Mouse (Mus musculus) cortical plate, adult 2 months (tissue): ENCODE results near the gene Sox6. TPM values are rescaled to one million over a fixed set of nuclear protein-coding genes. Genes with fewer than 3 reads are reported as not detected.

Source experiments
- H3K27ac ChIP-seq: fragments of 200-500 bp; 2 replicates; pipeline ENCODE4 v1.5.1; 2012; ENCODE audit warnings: low read length, control low read depth, inconsistent platforms; ENCODE audit not compliant: insufficient read depth
- H3K4me1 ChIP-seq: fragments of 200-500 bp; 2 replicates; pipeline ENCODE4 v1.6.1; 2011; ENCODE audit warnings: low read length; ENCODE audit not compliant: control insufficient read depth, insufficient read depth
- H3K4me3 ChIP-seq: fragments of 200-500 bp; 2 replicates; pipeline ENCODE4 v1.5.1; 2011; ENCODE audit warnings: mild to moderate bottlenecking, low read length, control low read depth; ENCODE audit not compliant: insufficient read depth
- CTCF ChIP-seq: fragments of 200-500 bp; IDR thresholded peaks from 2 replicates; pipeline ENCODE4 v1.5.1; 2011; ENCODE audit warnings: mild to moderate bottlenecking, control low read depth, low read length; ENCODE audit not compliant: insufficient read depth; ENCODE audit errors: extremely low read depth
- POLR2A ChIP-seq: fragments of 200-500 bp; IDR thresholded peaks from 2 replicates; pipeline ENCODE4 v1.6.1; 2011; ENCODE audit warnings: mild to moderate bottlenecking, low read length, control low read depth; ENCODE audit not compliant: insufficient read depth; ENCODE audit errors: extremely low read depth
- polyA plus RNA-seq: library from polyadenylated mRNA; depleted of rRNA; stranded (reverse); fragments of >200 nt; gene quantifications from 2 replicates; pipeline ENCODE4 v1.2.3, GENCODE M21; 2012

The Sox6 gene
- polyA plus RNA-seq, 1 experiment = 9.8 TPM

GRCm38 (mm10) chr7:115988109-115988779 is 50.4 kb downstream of the Sox6 start:
- TF ChIP-seq POLR2A = no peak
- no peak for TF ChIP-seq CTCF
- Histone ChIP-seq H3K4me3 (no peak overlapping the region), H3K4me1 (no peaks in the 10 kb centered on the region; the same call in 1 of the 2 replicates), H3K27ac (no peak overlapping the region)

GRCm38 (mm10) chr7:115985716-115986115 is 52.9 kb downstream of the Sox6 start:
- H3K4me1 ChIP-seq = no peaks in the 10 kb centered on the region
- no peak overlapping the region for H3K27ac ChIP-seq
- no peak for TF ChIP-seq POLR2A
- TF ChIP-seq CTCF = no peak
- H3K4me3 ChIP-seq = no peak overlapping the region

- no peak overlapping the region for H3K27ac ChIP-seq
- TF ChIP-seq POLR2A = no peak
- TF ChIP-seq CTCF = no peak
- no peaks in the 10 kb centered on the region for H3K4me1 ChIP-seq
- no peak overlapping the region for H3K4me3 ChIP-seq
These were observed 54.5 kb downstream of the Sox6 start for GRCm38 (mm10) chr7:115984076-115984475.

- H3K4me3 ChIP-seq = no peak overlapping the region
- no peak overlapping the region for H3K27ac ChIP-seq
- H3K4me1 ChIP-seq = no peaks in the 10 kb centered on the region
- no peak for TF ChIP-seq CTCF
- no peak for TF ChIP-seq POLR2A
These were observed 58.6 kb downstream of the Sox6 start for GRCm38 (mm10) chr7:115979813-115980512.

- Histone ChIP-seq H3K4me1 (no peaks in the 10 kb centered on the region), H3K4me3 (no peak overlapping the region), H3K27ac (no peak overlapping the region)
- no peak for TF ChIP-seq POLR2A
- TF ChIP-seq CTCF = no peak
These were observed 64.1 kb downstream of the Sox6 start for GRCm38 (mm10) chr7:115974518-115974917.

- no peak for TF ChIP-seq POLR2A
These were observed 71.4 kb downstream of the Sox6 start for GRCm38 (mm10) chr7:115967186-115967585.

DNA sequence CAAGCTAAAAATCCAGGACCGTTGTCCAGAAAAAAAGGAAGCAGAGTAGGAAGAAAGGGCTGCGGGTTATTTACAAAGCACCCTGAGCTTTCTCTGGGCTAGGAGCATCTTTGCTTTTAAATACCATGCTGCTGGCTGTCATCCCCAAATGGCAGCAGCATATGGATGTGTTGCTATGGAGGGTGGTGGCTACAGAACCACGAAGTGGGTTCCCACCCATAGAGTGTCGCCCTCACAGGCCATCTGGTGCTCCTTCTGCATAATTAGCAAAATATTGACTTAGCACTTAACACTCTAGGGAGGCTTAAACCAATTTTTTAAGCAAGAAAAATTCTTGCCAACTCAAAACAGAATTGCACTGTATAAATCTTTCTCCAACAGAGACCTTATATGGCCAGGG is 72.4 kb downstream of the Sox6 start:
- Histone ChIP-seq H3K27ac (no peak overlapping the region), H3K4me1 (no peaks in the 10 kb centered on the region), H3K4me3 (no peak overlapping the region)
- TF ChIP-seq POLR2A (no peak), CTCF (no peak)

More at GRCm38 (mm10) chr7:115967186-115967585, 71.4 kb downstream of the Sox6 start:
- Histone ChIP-seq H3K27ac (no peak overlapping the region), H3K4me3 (no peak overlapping the region), H3K4me1 (no peaks in the 10 kb centered on the region)

GRCm38 (mm10) chr7:115953046-115953445 is 85.5 kb downstream of the Sox6 start:
- no peaks in the 10 kb centered on the region for H3K4me1 ChIP-seq
- TF ChIP-seq POLR2A (no peak), CTCF (no peak)
- no peak overlapping the region for H3K4me3 ChIP-seq
- H3K27ac ChIP-seq = no peak overlapping the region

GRCm38 (mm10) chr7:115952235-115952634 is 86.4 kb downstream of the Sox6 start:
- Histone ChIP-seq H3K27ac (no peak overlapping the region), H3K4me1 (no peaks in the 10 kb centered on the region), H3K4me3 (no peak overlapping the region)
- TF ChIP-seq CTCF (no peak), POLR2A (no peak)

GRCm38 (mm10) chr7:115951689-115952088 is 86.9 kb downstream of the Sox6 start:
- H3K4me3 ChIP-seq = no peak overlapping the region
- no peak for TF ChIP-seq CTCF
- no peak for TF ChIP-seq POLR2A
- H3K4me1 ChIP-seq = no peaks in the 10 kb centered on the region
- H3K27ac ChIP-seq = no peak overlapping the region
